Mouse (Mus musculus) layer of hippocampus, postnatal 10 days (tissue): Measurements from ENCODE around the gene Brd2. TPM values are rescaled to one million over a fixed set of nuclear protein-coding genes. Genes with fewer than 3 reads are reported as not detected.

Experiments
- DNase-seq, 2 experiments: peaks; one replicate each; pipeline ENCODE4 v3.0.0; 2021; ENCODE audit warnings: low spot score in 2 of 2
- total RNA-seq, 2 experiments: library from RNA; stranded (reverse); gene quantifications; 2 replicates each; pipeline ENCODE4 v1.2.3; 2021

The Brd2 gene
- total RNA-seq, 2 experiments from 2014 or later = 252 to 263 TPM

- DNase-seq = no peak
Observed at GRCm38 (mm10) chr17:34133289-34133688, 10.9 kb upstream of the Brd2 start.

GRCm38 (mm10) chr17:34131911-34132310 is 9.5 kb upstream of the Brd2 start:
- DNase-seq = no peak

- no peak for DNase-seq
Observed at GRCm38 (mm10) chr17:34130073-34130947, 7.9 kb upstream of the Brd2 start.

GRCm38 (mm10) chr17:34128944-34129791 is 6.7 kb upstream of the Brd2 start:
- DNase-seq = no peak

GRCm38 (mm10) chr17:34128264-34128937 is 6.0 kb upstream of the Brd2 start:
- DNase-seq = no peak

- DNase-seq = peak in 1 of 2 experiments; percentile 56
Observed at GRCm38 (mm10) chr17:34127475-34127874, 5.0 kb upstream of the Brd2 start.

GRCm38 (mm10) chr17:34126826-34127420 is 4.5 kb upstream of the Brd2 start:
- no peak for DNase-seq

- DNase-seq = no peak
Observed at GRCm38 (mm10) chr17:34124649-34125048, 2.2 kb upstream of the Brd2 start.

GRCm38 (mm10) chr17:34123518-34123917 is 1.1 kb upstream of the Brd2 start:
- no peak for DNase-seq

- no peak for DNase-seq
Observed at GRCm38 (mm10) chr17:34123111-34123510, 677 bp upstream of the Brd2 start.

GRCm38 (mm10) chr17:34121879-34122187 is 601 bp downstream of the Brd2 start:
- DNase-seq = peak; percentile 73 to 78

GRCm38 (mm10) chr17:34121172-34121878 is 1.1 kb downstream of the Brd2 start:
- DNase-seq = peak; percentile 84 to 89

GRCm38 (mm10) chr17:34120814-34121171 is 1.6 kb downstream of the Brd2 start:
- peak; percentile 79 to 81 for DNase-seq

GRCm38 (mm10) chr17:34120180-34120723 is 2.2 kb downstream of the Brd2 start:
- DNase-seq = peak; percentile 84 to 89

GRCm38 (mm10) chr17:34119249-34120179 is 2.9 kb downstream of the Brd2 start, which contains the start of gene H2-DMa:
H2-DMa (plus strand) TSS chr17:34119541.
- peak; percentile 99 for DNase-seq

- DNase-seq = no peak
Observed at GRCm38 (mm10) chr17:34118873-34119248, 3.6 kb downstream of the Brd2 start.

- DNase-seq = peak; percentile 60 to 67
Observed at GRCm38 (mm10) chr17:34118113-34118872, 4.1 kb downstream of the Brd2 start.

GRCm38 (mm10) chr17:34117421-34118112 is 4.9 kb downstream of the Brd2 start:
- no peak for DNase-seq
